Mouse (Mus musculus) midbrain, embryonic 11.5 days (tissue): Measurements from ENCODE around the gene Cyp3a25. TPM values are rescaled to one million over a fixed set of nuclear protein-coding genes. Genes with fewer than 3 reads are reported as not detected.
"Not testable (repeated sequence)": the region's sequence is repeated elsewhere in the genome, so short reads cannot be mapped to it uniquely, and the experiment has no call there.

Experiments used
- ATAC-seq: fragments of 200-750 bp; cut with Nextera tagmentation; 2 replicates; pipeline ENCODE4 v1.8.0; 2017; ENCODE audit warnings: moderate TSS enrichment, moderate library complexity; ENCODE audit not compliant: low FRiP score
- DNase-seq: peaks from one replicate; pipeline ENCODE4 v3.0.0; 2015; ENCODE audit warnings: low spot score; ENCODE audit errors: missing footprints
- H3K27ac ChIP-seq: fragments of 300-500 bp; sonication (generic); 2 replicates; pipeline ENCODE4 v1.5.1; 2014; ENCODE audit warnings: low read depth, low read length
- H3K27me3 ChIP-seq: fragments of 300-500 bp; sonication (generic); 2 replicates; pipeline ENCODE4 v1.6.1; 2014; ENCODE audit warnings: mild to moderate bottlenecking, low read length, moderate library complexity, mixed read lengths; ENCODE audit not compliant: control insufficient read depth, insufficient read depth
- H3K36me3 ChIP-seq: fragments of 300-500 bp; sonication (generic); 2 replicates; pipeline ENCODE4 v1.6.1; 2014; ENCODE audit warnings: mild to moderate bottlenecking, low read length, moderate library complexity, mixed read lengths; ENCODE audit not compliant: control insufficient read depth, insufficient read depth
- H3K4me1 ChIP-seq: fragments of 300-500 bp; sonication (generic); 2 replicates; pipeline ENCODE4 v1.6.1; 2014; ENCODE audit warnings: low read length; ENCODE audit not compliant: control insufficient read depth, insufficient read depth
- H3K4me2 ChIP-seq: fragments of 300-500 bp; sonication (generic); 2 replicates; pipeline ENCODE4 v1.6.1; 2014; ENCODE audit warnings: mild to moderate bottlenecking, moderate library complexity
- H3K4me3 ChIP-seq: fragments of 300-500 bp; sonication (generic); 2 replicates; pipeline ENCODE4 v1.5.1; 2014; ENCODE audit warnings: low read depth, low read length
- H3K9ac ChIP-seq: fragments of 300-500 bp; sonication (generic); 2 replicates; pipeline ENCODE4 v1.6.1; 2014; ENCODE audit warnings: low read length
- H3K9me3 ChIP-seq: fragments of 300-500 bp; sonication (generic); 2 replicates; pipeline ENCODE4 v1.6.1; 2016; ENCODE audit warnings: low read length; ENCODE audit not compliant: control insufficient read depth
- WGBS: fragments of 180-500 bp; shearing (Covaris S2); extraction: QIAGEN DNeasy Blood & Tissue Kit; methylation state at CpG from one replicate; pipeline ENCODE4 v1.1.7; 2014; 5-methylcytosine and 5-hydroxymethylcytosine counted together
- polyA plus RNA-seq: library from polyadenylated mRNA; unstranded; fragments of >200 nt; fragmentation: Nextera tagmentation; extraction: Ambion mirVana; gene quantifications from 2 replicates; pipeline ENCODE4 v1.2.1, GENCODE M21; 2014

Cyp3a25 gene
- not detected in 2 replicates for polyA plus RNA-seq

DNA sequence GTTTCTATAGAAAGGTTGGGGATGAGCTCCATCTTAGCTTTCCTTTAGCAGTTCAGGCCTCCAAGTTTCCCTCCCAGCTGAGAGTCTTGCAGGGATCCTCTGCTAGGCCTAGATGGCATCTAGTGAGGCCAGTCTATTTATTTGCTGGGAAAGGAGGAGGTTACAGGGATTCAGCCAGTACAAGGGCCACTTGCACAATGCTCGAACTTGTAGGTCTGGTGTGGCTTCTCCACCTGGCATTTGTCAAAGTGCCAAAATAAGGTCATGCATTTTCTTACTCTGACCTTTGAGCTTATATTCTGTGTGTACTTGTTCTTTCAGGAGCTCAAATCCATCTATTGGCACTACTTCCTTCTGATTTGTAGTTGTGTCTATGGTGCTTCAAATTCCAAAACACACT, at the start of gene Cyp3a25:
Gene Cyp3a25, minus strand, starts transcription at position 110 of the 400 bp plus-strand sequence.
- not testable (repeated sequence) for H3K27me3 ChIP-seq, DNase-seq, H3K27ac ChIP-seq, H3K4me1 ChIP-seq, H3K9ac ChIP-seq, H3K36me3 ChIP-seq, ATAC-seq, H3K9me3 ChIP-seq, H3K4me2 ChIP-seq, H3K4me3 ChIP-seq
- WGBS, result 82% methylated on average over 1 of the region's 1 CpGs

DNA sequence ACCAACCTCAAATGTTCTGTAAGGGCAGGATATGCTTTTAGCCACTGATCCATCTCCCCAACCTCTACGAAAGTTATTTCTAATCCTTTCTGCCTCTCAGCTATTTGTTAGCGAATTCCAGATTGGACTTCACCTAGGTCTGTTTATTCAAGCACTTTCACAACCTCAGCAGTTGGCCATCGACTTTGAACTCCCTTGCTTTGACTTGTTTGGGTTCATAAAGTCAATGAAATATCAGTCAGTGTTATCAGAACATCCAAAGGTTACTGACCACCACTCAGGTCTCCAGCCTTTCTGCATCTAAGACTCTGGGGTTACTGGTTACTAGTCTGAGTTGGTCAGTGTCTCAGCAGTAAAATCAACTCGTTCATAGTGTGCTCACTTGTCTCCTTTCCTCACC, 11.7 kb upstream of the Cyp3a25 start:
- Histone ChIP-seq H3K4me1 (no peaks in the 10 kb centered on the region), H3K36me3 (no peaks in the 10 kb centered on the region)

GRCm38 (mm10) chr5:146018275-146018674, 8.9 kb upstream of the Cyp3a25 start:
- no peaks in the 10 kb centered on the region for H3K4me1 ChIP-seq
- no peaks in the 10 kb centered on the region for H3K36me3 ChIP-seq
- no peak for DNase-seq
- no peak for ATAC-seq
- H3K9me3 ChIP-seq, result peaks cover 5% of the 10 kb centered on the region; the same call in 1 of the 2 replicates
- no peak overlapping the region for H3K4me3 ChIP-seq
- H3K9ac ChIP-seq, result no peak overlapping the region
- H3K27ac ChIP-seq, result no peak overlapping the region
- 77% methylated on average over 5 of the region's 5 CpGs for WGBS
- no peak overlapping the region for H3K4me2 ChIP-seq
- no peaks in the 10 kb centered on the region for H3K27me3 ChIP-seq

More for the DNA sequence above, 11.7 kb upstream of the Cyp3a25 start:
- no peak overlapping the region for H3K4me2 ChIP-seq
- H3K27me3 ChIP-seq, result no peaks in the 10 kb centered on the region
- DNase-seq (no peak), ATAC-seq (no peak)
- 61% methylated on average over 4 of the region's 4 CpGs for WGBS
- no peak overlapping the region for H3K4me3 ChIP-seq
- H3K9ac ChIP-seq, result no peak overlapping the region
- peaks cover 5% of the 10 kb centered on the region; the same call in 1 of the 2 replicates for H3K9me3 ChIP-seq
- H3K27ac ChIP-seq, result no peak overlapping the region

GRCm38 (mm10) chr5:146011251-146011650, 1.8 kb upstream of the Cyp3a25 start:
- no peak overlapping the region for H3K27ac ChIP-seq
- ATAC-seq (no peak), DNase-seq (no peak)
- no peaks in the 10 kb centered on the region for H3K4me1 ChIP-seq
- H3K4me3 ChIP-seq, result no peak overlapping the region
- H3K9me3 ChIP-seq, result no peaks in the 10 kb centered on the region; the same call in 1 of the 2 replicates
- no peak overlapping the region for H3K9ac ChIP-seq
- 87% methylated on average over 1 of the region's 1 CpGs for WGBS
- no peak overlapping the region for H3K4me2 ChIP-seq
- H3K36me3 ChIP-seq, result no peaks in the 10 kb centered on the region
- no peaks in the 10 kb centered on the region for H3K27me3 ChIP-seq

- ATAC-seq (no peak), DNase-seq (no peak)
- Histone ChIP-seq H3K27ac (no peak overlapping the region), H3K9me3 (peaks cover 14% of the 10 kb centered on the region; the same call in 1 of the 2 replicates), H3K27me3 (no peaks in the 10 kb centered on the region), H3K36me3 (no peaks in the 10 kb centered on the region), H3K9ac (no peak overlapping the region), H3K4me3 (no peak overlapping the region), H3K4me2 (no peak overlapping the region), H3K4me1 (no peaks in the 10 kb centered on the region)
Observed at GRCm38 (mm10) chr5:145967080-145967479, 42.3 kb downstream of the Cyp3a25 start.

Other genes with a start within 250 kb of the Cyp3a25 start
- gene Cyp3a44, start 203.7 kb downstream of the Cyp3a25 start, polyA plus RNA-seq, result not detected in 2 replicates
- not detected in 2 replicates for gene Cyp3a11, start 129.7 kb downstream of the Cyp3a25 start, polyA plus RNA-seq
- gene Cyp3a59, start 69.6 kb upstream of the Cyp3a25 start, polyA plus RNA-seq, result not detected in 2 replicates
- not detected in 2 replicates for gene Gm5565, start 150.9 kb upstream of the Cyp3a25 start, polyA plus RNA-seq
- gene Gm6309, start 161.1 kb upstream of the Cyp3a25 start, polyA plus RNA-seq, result not detected in 2 replicates
- gene 1700001J03Rik, start 175.7 kb upstream of the Cyp3a25 start, polyA plus RNA-seq, result not detected in 2 replicates
- 21.9 and 24.2 TPM in 2 replicates for gene Rnf6, start 211.9 kb upstream of the Cyp3a25 start, polyA plus RNA-seq
- 39.2 and 40.8 TPM in 2 replicates for gene Cdk8, start 221.6 kb upstream of the Cyp3a25 start, polyA plus RNA-seq